Mouse (Mus musculus): ENCODE measurements around the gene Gtf2h3. TPM values are rescaled to one million over a fixed set of nuclear protein-coding genes. Genes with fewer than 3 reads are reported as not detected.

Gtf2h3 gene
- polyA plus RNA-seq, 1 experiment from 2014 or later, result 74.9 TPM

GRCm38 (mm10) chr5:124637300-124637699, 58.4 kb downstream of the Gtf2h3 start:
- WGBS, result 91% methylated on average over 11 of the region's 11 CpGs
- Histone ChIP-seq H3K9ac (ENCODE audit: low read depth, low read length) (no peak overlapping the region), H3K4me1 (replicated peaks; ENCODE audit: control insufficient read depth, insufficient read depth, low read length) (no peaks in the 10 kb centered on the region), H3K4me3 (ENCODE audit: low read depth, low read length) (no peak overlapping the region), H3K4me2 (replicated peaks; ENCODE audit: low read depth, low read length) (no peak overlapping the region), H3K27ac (ENCODE audit: low read depth, low read length) (no peak overlapping the region), H3K9me3 (ENCODE audit: control insufficient read depth, low read length) (no peaks in the 10 kb centered on the region), H3K27me3 (ENCODE audit: control insufficient read depth, insufficient read depth, low read length) (no peaks in the 10 kb centered on the region), H3K36me3 (ENCODE audit: control insufficient read depth, insufficient read depth, low read length) (peaks cover 39% of the 10 kb centered on the region)
- ATAC-seq (ENCODE audit: low FRiP score) (no peak), DNase-seq (ENCODE audit: low spot score) (no peak)

- ATAC-seq (ENCODE audit: low FRiP score), result no peak
- no peak for DNase-seq (ENCODE audit: low spot score)
- no peak overlapping the region for H3K9ac ChIP-seq (ENCODE audit: low read depth, low read length)
- no peaks in the 10 kb centered on the region for H3K9me3 ChIP-seq (ENCODE audit: control insufficient read depth, low read length)
- 97% methylated on average over 13 of the region's 13 CpGs for WGBS
- H3K4me2 ChIP-seq (replicated peaks; ENCODE audit: low read depth, low read length), result no peak overlapping the region
- no peak overlapping the region for H3K27ac ChIP-seq (ENCODE audit: low read depth, low read length)
- H3K36me3 ChIP-seq (ENCODE audit: control insufficient read depth, insufficient read depth, low read length), result peaks cover 43% of the 10 kb centered on the region
- H3K4me1 ChIP-seq (replicated peaks; ENCODE audit: control insufficient read depth, insufficient read depth, low read length), result no peaks in the 10 kb centered on the region
- no peak overlapping the region for H3K4me3 ChIP-seq (ENCODE audit: low read depth, low read length)
- H3K27me3 ChIP-seq (ENCODE audit: control insufficient read depth, insufficient read depth, low read length), result no peaks in the 10 kb centered on the region
Measured at GRCm38 (mm10) chr5:124637836-124638235, 58.9 kb downstream of the Gtf2h3 start.

Other genes starting within 250 kb of the Gtf2h3 start
- gene Cdk2ap1, start 216.1 kb upstream of the Gtf2h3 start, polyA plus RNA-seq (2014; fragmentation: Nextera tagmentation; extraction: Ambion mirVana), result 155 and 243 TPM in 2 replicates
- gene Sbno1, start 153.1 kb upstream of the Gtf2h3 start, polyA plus RNA-seq (2014; fragmentation: Nextera tagmentation; extraction: Ambion mirVana), result 92.9 and 116 TPM in 2 replicates
- gene Kmt5a, start 139.2 kb upstream of the Gtf2h3 start, polyA plus RNA-seq (2014; fragmentation: Nextera tagmentation; extraction: Ambion mirVana), result 52.2 and 83.1 TPM in 2 replicates
- 19.2 and 20.8 TPM in 2 replicates for gene Rilpl2, start 100.8 kb upstream of the Gtf2h3 start, polyA plus RNA-seq (2014; fragmentation: Nextera tagmentation; extraction: Ambion mirVana)
- 15.2 and 15.7 TPM in 2 replicates for gene Snrnp35, start 96.0 kb upstream of the Gtf2h3 start, polyA plus RNA-seq (2014; fragmentation: Nextera tagmentation; extraction: Ambion mirVana)
- 16.4 and 20.7 TPM in 2 replicates for gene Rilpl1, start 47.7 kb upstream of the Gtf2h3 start, polyA plus RNA-seq (2014; fragmentation: Nextera tagmentation; extraction: Ambion mirVana)
- 474 and 506 TPM in 2 replicates for gene Tmed2, start 38.4 kb upstream of the Gtf2h3 start, polyA plus RNA-seq (2014; fragmentation: Nextera tagmentation; extraction: Ambion mirVana)
- gene Ddx55, start 26.3 kb upstream of the Gtf2h3 start, polyA plus RNA-seq (2014; fragmentation: Nextera tagmentation; extraction: Ambion mirVana), result 15.6 and 17.6 TPM in 2 replicates
- 82.2 and 83.5 TPM in 2 replicates for gene Eif2b1, start within 50 bp of the Gtf2h3 start, polyA plus RNA-seq (2014; fragmentation: Nextera tagmentation; extraction: Ambion mirVana)
- gene Atp6v0a2, start 49.4 kb downstream of the Gtf2h3 start, polyA plus RNA-seq (2014; fragmentation: Nextera tagmentation; extraction: Ambion mirVana), result 41.8 and 43.8 TPM in 2 replicates
- gene Dnah10, start 145.9 kb downstream of the Gtf2h3 start, polyA plus RNA-seq (2014; fragmentation: Nextera tagmentation; extraction: Ambion mirVana), result 0.36 and 0.52 TPM in 2 replicates

All from hindbrain, embryonic 11.5 days (tissue).